Mouse (Mus musculus): ENCODE data around the gene Dnah7a. TPM values are rescaled to one million over a fixed set of nuclear protein-coding genes. Genes with fewer than 3 reads are reported as not detected.
A peak's percentile ranks its signal among the peaks of the same experiment; 100 is the strongest.
"Not testable (repeated sequence)": the region's sequence is repeated elsewhere in the genome, so short reads cannot be mapped to it uniquely, and the experiment has no call there.

The Dnah7a gene
- polyA plus RNA-seq, 1 experiment, result 0.28 TPM

- no peak for DNase-seq (ENCODE audit: low read depth)
Observed at GRCm38 (mm10) chr1:53388762-53389161, 317.8 kb downstream of the Dnah7a start.

- DNase-seq (ENCODE audit: low read depth), result no peak
Observed at GRCm38 (mm10) chr1:53384085-53384688, 322.4 kb downstream of the Dnah7a start.

GRCm38 (mm10) chr1:53377731-53378130 is 328.9 kb downstream of the Dnah7a start:
- no peak for DNase-seq (ENCODE audit: low read depth)

GRCm38 (mm10) chr1:53375965-53376364 is 330.6 kb downstream of the Dnah7a start:
- not testable (repeated sequence) for DNase-seq (ENCODE audit: low read depth)

GRCm38 (mm10) chr1:53358988-53359387 is 347.6 kb downstream of the Dnah7a start:
- DNase-seq (ENCODE audit: low read depth), result no peak

GRCm38 (mm10) chr1:53352327-53353261 is 354.0 kb downstream of the Dnah7a start, which contains the start of the genes Asdurf, Gm28551 and Asnsd1:
TSS of gene Asdurf (minus strand) at chr1:53352619.
TSS of gene Gm28551 (minus strand) at chr1:53352667.
TSS of gene Asnsd1 (minus strand) at chr1:53352752.
- peak; percentile 45 for DNase-seq (ENCODE audit: low read depth)

Other genes starting within 250 kb of the Dnah7a start
- 5.6 and 6.5 TPM in 2 replicates for gene Stk17b, start 78.4 kb upstream of the Dnah7a start, polyA plus RNA-seq (2012; rRNA removed)

All from gonadal fat pad, adult 2 months (tissue).